Mouse (Mus musculus): Measurements from ENCODE around the gene 4930579G24Rik. TPM values are rescaled to one million over a fixed set of nuclear protein-coding genes. Genes with fewer than 3 reads are reported as not detected.

The 4930579G24Rik gene
- total RNA-seq, 2 experiments from 2014 or later = 1.1 to 1.9 TPM

Other genes starting within 250 kb of the 4930579G24Rik start
- gene Fnip2, start 61.3 kb upstream of the 4930579G24Rik start, total RNA-seq (2021) = 10 to 100 TPM; 21.6 to 26.8 TPM
- gene Ppid, start 37.7 kb upstream of the 4930579G24Rik start, total RNA-seq (2021) = 10 to 100 TPM; 87.1 to 88.8 TPM
- gene Etfdh, start 421 bp downstream of the 4930579G24Rik start, total RNA-seq (2021) = 10 to 100 TPM; 28.2 to 28.4 TPM
- 1 to 10 TPM; 8.1 to 8.4 TPM for gene Rxfp1, start 108.8 kb downstream of the 4930579G24Rik start, total RNA-seq (2021)
- gene Tmem144, start 223.7 kb downstream of the 4930579G24Rik start, total RNA-seq (2021) = 10 to 100 TPM; 15.7 to 16.5 TPM